Mouse (Mus musculus): ENCODE measurements around the gene Rorb. TPM values are rescaled to one million over a fixed set of nuclear protein-coding genes. Genes with fewer than 3 reads are reported as not detected.

Gene Rorb
- total RNA-seq (2015; ENCODE audit: low replicate concordance) (not detected in 2 replicates), total RNA-seq (2017; ENCODE audit: low replicate concordance) (not detected in 2 replicates)

DNA sequence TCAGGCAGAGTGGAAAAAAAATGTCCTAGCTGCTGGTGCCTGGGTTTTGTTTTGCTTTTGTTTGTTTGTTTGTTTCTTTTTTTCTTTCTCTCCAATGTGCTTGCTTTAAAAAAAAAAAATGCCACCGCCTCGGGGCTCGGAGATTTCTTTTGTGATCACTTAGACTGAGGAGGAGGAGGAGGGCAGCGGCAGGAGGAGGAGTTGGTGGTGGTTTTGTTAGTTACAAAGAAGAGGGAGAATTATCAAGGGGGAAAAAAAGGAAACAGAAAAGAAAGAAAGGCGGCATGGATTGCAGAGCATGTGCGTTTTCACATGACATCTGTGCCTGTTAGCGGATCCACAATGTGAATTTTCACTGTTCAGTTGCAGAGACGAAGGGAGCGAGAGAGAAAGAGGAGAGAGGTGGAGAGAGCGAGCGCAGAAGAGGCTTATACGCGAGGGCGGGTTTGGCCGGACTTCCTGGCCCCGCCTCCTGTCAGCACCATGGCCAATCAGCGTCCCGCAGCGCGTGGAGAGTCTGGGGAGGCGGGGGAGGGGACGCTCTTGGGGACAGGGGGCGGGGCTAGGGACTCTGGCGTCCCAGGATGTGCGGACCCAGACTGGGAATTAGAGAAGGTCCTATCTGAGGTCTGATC is at the start of gene Rorb:
Gene Rorb (minus strand): TSS at position 404 of the 635 bp plus-strand sequence.
- ATAC-seq (replicated peaks; ENCODE audit: low FRiP score, poor library complexity, severe bottlenecking): peak; percentile 52; the same call in 1 of the 2 replicates

DNA sequence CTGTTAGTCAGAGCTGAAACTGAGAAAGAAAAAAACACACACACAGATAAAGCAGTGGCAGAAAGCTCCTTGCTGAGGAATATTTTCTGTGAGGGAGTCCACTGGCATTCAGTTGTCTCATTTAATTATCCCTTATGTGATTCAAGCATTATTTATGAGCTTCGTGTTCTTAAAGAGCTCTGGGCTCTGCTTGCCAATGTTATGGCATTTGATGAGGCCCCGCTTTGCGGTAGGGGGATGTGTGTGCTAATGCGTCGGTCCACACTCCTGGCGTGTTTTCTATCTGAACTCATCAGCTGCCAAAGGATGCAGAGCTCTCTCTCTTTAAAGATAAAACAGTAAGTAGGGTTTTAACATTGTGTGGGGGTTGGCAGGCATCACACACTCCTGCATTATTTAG is 37.9 kb upstream of the Rorb start:
- no peak for ATAC-seq (replicated peaks; ENCODE audit: low FRiP score, poor library complexity, severe bottlenecking)

DNA sequence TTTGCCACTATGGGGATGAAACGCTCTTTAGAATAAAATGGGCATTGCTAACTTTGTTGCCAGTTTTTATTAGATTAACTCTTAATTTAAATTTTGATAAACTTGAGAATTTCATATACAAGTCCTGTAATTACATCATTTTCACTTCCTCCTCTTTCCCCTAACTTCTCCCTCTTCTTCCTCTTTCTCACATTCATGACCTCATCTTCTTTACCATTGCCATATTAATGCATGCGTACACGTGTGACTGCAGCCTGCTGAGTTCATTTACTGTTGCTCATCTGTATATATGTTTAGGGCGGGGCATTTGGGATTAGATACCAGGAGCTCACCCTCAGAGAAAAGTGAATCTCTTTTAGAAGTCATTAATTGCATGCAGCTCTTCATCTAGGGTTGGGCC is 33.5 kb upstream of the Rorb start:
- no peak for ATAC-seq (replicated peaks; ENCODE audit: low FRiP score, poor library complexity, severe bottlenecking)

DNA sequence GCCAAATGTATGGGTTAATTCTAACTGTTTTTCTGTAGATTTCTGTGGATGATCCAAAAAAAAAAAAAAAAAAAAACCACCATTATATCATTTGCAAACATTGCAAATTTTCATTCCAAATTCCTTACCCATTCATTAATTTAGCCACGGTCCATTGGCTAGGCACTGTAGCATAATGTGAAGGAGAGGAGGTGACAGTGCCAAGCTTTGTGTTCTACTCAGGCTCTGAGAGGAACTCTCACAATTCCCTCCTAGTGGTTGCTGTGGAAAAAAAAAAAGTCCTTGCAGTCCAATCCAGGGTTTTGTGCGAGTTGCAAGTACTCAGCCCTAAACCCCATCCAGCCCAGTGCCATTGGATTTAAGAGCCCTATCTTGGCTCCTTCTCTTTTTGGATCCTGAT is 25.9 kb upstream of the Rorb start:
- no peak for ATAC-seq (replicated peaks; ENCODE audit: low FRiP score, poor library complexity, severe bottlenecking)

DNA sequence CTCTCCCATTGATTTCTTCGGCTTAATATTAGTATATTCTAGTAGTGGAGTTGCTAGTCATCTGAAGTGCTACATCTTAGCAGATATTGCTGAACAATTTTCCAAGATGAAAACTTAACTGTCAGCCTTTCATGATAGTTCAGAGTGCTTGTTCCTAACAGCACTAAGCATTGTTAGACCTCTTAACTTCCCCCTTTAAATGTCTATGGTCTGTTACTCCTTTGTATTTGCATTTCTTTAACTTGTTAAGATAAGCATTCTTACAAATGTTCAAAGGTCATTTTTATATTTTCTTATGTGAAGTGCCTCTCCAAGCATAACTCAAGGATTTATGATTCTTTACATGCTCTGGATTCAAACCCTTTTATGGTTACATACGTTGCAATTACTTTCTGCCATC is 24.8 kb upstream of the Rorb start:
- no peak for ATAC-seq (replicated peaks; ENCODE audit: low FRiP score, poor library complexity, severe bottlenecking)

DNA sequence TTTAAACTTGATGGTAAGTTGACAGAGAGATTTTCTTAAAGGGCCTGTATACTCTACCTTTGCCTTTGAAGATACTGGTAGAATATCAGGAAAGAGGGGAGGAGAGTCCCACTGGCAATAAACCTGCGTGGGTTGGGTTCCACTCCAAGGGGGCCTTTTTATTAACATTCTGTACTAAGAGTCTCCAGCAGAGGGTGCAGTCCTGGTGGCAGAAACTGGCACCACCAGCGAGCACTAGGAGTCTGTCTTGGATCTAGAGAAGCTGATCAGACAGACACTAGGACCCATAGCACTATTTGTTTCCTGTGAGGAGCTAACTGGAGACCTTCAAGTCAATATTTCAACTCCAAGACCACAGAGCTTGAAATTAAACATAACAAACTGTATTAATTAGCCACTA is 11.3 kb upstream of the Rorb start:
- no peak for ATAC-seq (replicated peaks; ENCODE audit: low FRiP score, poor library complexity, severe bottlenecking)

DNA sequence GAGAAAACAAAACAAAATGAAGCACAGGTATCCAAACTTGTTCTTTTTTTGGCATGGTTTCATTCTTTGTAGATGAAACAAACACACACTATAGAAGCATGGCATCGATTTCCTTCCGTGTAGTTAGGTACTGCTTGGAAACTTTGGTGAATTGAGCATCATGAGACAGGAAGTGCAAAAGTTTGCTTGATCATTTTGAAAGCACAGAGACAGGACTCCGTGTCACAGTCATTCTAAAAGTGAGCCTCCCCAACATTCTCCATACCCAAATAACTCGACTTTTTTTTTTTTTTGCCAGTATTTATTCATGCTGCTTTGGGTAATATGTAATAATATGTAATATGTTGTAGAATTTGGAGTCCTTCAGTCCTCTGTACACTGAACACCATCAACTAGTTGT is 1.2 kb upstream of the Rorb start:
- ATAC-seq (replicated peaks; ENCODE audit: low FRiP score, poor library complexity, severe bottlenecking): no peak

DNA sequence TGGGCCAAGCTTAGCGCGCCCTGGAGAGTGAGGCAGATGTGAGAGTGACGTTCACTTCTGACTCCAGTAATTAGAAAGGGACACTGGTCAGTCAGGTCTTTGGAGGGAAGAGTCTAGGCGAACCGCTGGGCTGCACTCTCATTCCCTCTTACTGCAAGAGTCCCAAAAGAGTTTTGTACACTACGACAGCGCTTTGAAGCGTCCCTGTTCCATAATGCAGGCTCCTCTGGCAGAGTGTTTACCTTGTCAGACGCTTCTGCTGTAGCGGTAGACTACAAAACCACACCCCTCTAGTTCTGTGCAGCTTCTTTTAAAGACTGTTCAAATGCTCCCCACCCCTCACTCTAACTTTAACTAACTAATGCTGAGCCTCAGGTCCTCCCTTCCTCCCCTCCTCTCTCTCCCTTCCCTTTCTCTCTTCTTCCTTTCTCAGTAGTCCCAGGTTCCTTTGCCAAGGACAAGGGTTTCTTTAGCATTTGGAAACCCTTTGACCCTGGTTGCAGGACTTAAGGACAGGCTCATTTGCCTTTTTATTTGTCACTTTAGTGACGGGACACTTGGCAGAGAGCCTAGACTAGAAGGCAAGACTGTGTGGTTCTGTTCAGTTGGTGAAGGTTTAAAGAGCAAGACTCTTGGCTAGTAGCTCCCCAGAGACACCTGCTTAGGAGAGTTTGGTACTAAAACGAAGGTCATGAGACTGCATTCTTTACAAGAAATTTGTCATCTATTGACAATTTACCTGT is 603 bp upstream of the Rorb start:
- ATAC-seq (replicated peaks; ENCODE audit: low FRiP score, poor library complexity, severe bottlenecking): no peak

DNA sequence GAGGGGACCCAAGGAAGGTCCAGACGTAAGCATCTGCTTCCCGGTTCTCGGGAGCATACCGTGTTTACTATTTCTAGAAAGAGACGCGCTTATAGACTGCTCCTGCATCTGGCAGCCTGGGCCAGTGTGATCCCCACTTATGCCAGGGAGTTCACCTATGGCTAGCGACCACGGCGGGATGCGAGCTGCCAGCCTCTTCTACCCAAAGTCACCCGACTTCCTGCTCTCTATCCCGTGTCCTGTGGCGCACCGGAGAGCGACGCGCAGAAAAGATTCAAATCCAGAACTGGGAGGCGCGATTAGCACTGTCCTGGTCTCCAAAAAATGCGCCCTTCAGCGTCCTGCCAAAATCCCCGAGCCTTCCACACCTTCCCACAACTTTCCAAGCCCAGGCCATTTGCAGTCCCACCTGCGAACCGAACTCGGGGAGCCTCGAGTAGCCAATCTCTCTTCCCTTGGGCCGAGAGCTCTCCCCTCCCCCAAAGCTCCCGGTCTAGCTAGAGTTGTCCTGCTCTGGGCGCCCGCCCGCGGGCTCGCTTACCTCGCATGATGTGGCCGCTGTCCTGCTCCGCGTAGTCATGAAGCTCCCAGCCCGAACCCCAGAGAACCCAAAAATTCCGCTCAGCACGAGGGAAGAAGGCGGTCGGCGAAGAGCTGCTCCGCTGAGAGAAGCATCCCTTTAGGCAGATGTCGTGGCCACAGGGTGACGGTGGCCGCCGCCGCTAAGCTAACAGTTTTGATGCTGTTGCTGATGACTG is 806 bp downstream of the Rorb start:
- no peak for ATAC-seq (replicated peaks; ENCODE audit: low FRiP score, poor library complexity, severe bottlenecking)

DNA sequence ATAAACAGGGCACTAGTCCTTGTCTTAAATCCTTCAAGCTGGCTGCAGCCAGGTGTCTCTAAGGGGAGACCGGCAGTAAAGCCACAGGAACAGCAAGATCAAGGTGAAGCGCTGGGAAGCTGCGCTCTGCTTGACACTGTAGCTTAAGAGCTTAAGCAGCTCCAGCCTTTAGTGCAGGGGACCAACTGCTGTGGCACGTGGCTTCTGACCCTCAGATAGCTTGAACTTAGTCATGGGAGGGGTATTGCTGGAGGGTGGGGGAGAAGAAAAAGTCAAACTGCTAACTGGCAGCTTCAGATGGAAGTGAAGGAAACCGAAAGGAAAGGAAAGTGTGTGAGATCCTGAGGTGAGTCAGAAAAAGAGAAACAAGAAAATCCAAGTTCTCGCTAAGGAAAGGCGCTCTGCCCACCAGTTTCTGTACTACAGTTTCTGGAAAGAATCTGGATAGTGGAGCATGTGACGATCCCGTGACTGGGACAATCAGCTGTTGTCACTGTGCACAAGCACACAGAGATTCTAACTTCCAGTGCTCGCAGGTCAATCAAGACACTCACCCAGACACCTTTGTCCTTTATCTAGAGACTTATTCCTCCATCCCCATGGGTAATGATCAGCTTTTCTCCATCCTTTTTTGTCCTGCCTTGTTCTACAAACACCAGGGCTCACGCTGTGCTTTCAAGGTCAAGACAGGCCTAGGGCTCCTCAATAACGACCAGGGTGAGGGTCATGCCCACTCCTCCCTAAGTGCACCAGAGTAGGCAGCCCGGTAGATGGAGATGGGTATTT is 2.2 kb downstream of the Rorb start:
- ATAC-seq (replicated peaks; ENCODE audit: low FRiP score, poor library complexity, severe bottlenecking): no peak

DNA sequence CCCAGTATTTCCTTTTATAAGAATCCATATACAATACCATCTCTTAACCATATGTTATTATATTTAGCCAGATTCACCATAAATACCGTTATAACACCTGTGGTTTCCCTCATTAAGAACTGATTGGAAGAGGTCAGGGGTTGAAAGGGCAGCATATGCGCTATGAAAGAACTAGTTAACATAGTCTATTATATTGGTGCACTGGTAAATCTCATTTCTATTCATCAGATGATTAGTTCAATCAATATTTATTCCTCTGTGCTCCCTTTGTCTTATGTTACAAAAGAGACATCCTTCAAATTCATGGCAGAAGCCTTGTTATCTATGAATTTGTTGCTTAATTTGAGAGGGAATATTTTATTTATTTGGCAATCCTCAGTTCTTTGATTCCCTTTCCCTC is 6.4 kb downstream of the Rorb start:
- ATAC-seq (replicated peaks; ENCODE audit: low FRiP score, poor library complexity, severe bottlenecking): no peak

DNA sequence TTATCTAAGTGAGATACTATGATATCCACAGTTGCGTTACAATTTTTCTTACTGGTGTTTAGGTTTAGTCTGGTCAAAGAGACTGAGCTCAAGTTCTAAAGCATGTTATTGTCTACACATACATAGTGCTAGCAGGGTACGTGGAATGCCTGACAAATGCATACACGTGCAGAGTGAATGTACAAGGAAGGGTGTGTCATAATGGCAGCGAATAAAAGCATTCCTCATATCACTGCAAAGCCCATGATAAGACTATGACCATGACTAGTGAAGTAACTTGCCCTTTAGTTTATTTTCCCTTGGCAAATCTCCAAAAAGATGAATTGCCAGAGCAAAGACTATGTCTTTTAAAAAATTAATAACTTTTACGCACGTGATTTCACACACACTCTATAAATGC is 13.8 kb downstream of the Rorb start:
- ATAC-seq (replicated peaks; ENCODE audit: low FRiP score, poor library complexity, severe bottlenecking): no peak

DNA sequence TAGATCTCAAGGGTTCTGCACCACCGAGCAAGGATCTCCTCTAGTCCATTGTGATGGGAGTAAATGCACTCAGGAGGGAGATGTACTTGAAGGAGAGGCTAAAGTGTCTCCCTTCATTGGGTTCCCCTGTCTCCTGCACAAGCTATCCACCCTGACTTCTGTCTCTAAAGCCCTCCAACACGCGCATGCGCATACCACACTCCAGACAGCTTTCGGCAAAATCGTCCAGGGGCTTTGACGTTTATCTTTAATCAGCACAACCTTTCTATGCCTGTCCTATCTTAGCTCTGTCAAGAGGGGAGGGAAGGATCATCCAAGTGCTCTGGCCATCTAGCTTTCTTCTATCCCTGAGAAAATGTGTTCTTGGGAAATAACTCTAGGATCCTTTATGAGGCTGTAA is 21.6 kb downstream of the Rorb start:
- ATAC-seq (replicated peaks; ENCODE audit: low FRiP score, poor library complexity, severe bottlenecking): no peak

DNA sequence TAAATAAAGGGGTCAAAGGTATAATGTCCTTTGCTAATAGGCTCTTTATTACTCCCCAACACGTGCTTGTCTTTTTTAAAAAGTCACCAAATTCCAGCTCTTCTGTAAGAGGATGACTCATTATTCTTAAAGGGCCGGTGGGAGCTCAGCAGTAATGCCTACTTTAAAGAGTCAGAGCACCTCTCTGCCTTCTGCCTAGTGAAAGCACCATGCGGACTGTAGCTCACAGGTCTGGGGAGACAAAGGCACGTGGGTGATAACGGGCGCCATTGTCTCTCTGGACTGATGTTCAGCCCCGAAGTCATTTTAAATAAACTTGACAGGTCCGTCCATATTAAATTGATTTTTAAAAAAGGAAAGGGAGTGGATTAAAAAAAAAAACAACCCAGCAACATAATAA is 33.1 kb downstream of the Rorb start:
- no peak for ATAC-seq (replicated peaks; ENCODE audit: low FRiP score, poor library complexity, severe bottlenecking)

DNA sequence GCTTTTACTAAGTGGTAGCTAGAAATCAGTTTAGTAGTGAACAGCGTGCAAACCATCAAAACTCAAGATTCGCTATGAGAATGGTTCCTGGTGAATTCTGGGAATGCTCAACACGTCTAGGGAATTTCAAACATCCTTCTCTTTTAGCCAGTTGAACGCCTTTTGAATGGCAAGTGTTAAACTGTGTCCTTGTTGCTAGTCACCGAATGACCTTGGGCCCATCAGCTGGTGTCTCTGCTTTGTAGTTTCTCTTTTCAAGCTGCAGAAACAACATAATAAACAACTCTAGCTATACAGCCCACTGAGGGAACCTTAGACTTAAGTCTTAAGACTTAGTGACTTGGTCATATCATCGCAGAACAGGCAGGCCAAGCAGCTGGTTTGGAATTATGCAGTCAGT is 36.2 kb downstream of the Rorb start:
- no peak for ATAC-seq (replicated peaks; ENCODE audit: low FRiP score, poor library complexity, severe bottlenecking)

DNA sequence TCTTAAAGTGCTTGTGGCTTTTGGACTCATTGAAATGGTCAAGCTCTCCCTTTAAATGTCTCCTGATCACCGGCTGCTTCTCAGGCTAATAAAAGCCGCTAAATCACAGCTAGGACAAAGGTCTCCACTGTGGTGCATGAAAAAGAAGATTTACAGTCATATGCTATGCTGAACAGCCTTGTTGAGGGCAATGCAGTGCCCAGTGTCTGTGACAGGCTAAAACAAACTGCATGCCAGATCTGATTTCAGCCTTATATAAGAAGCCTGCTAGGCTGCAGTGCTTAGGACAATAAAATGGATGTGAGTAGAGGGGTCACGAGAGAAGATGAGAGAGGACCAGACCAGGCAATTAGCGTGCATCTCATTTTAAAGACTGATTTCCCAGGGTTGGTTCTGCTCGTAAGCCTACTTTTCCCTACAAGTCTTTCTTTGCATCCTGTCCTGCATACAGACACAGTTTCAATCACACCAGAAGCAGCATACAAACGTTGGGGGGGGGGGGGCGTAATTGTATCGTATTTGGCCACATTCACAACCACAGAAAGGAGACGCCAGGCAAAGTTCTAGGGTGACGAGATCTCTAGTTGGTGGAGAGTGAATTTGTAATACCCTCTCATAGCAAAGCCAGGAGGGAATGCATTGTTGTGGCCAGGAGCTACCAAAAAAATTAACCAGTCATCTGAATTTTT is 52.1 kb downstream of the Rorb start:
- ATAC-seq (replicated peaks; ENCODE audit: low FRiP score, poor library complexity, severe bottlenecking): no peak

DNA sequence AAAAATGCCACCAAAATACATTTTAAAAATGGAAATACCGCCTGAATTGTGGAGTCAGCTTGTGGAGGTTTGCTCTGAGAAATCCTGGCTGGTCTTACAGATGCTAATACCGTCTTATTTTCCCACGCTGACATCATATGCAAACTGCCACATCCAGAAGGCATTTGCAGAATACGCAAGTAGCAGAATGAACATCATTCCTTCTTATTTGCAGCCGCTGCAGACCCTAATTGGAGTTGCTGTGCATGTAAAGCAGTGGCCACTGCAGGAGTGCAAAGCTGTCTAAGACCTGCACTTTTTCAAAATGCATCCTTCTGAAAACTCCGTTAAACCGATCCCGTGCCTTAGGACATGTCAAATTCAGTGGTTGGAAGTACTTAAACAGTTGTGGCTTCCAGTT is 52.8 kb downstream of the Rorb start:
- ATAC-seq (replicated peaks; ENCODE audit: low FRiP score, poor library complexity, severe bottlenecking): no peak

DNA sequence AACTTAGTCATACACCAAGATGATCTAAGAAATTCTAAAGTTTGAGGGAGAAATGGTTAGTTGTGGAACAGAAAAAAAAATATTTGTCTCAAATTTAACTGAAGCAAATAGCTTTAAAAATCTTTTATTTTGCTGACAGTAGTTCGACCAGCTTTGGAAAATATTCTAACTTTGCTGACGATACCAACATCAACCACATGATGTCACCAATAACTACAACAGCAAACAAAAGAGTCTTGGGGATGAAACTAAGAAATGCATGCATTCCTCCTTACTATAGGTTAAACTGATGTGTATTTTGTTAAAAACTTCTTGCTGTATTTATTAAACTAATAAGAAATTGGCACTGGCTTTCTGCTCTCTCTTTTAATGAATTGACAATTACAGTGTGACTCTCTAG is 67.9 kb downstream of the Rorb start:
- ATAC-seq (replicated peaks; ENCODE audit: low FRiP score, poor library complexity, severe bottlenecking): no peak

DNA sequence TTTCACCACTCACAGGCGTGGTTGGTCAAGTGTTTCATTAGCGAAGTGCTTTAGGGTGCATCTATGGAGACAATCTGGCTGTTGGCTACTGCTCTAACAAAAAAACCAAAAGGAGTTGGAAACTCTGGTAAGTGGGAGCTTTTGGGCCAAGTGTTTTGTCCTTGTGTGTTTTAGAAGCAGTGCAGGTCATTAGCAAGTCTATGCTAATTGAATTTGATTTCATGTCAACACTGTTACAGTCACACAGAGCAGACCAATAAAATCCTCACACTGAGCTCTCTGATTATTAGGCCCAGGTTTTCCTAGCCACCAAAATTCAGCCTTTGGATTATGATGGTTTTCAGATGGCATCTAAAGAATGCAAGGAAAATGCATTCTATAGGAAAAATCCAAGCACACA is 70.2 kb downstream of the Rorb start:
- ATAC-seq (replicated peaks; ENCODE audit: low FRiP score, poor library complexity, severe bottlenecking): no peak
